Mouse (Mus musculus): Measurements from ENCODE around the gene Ciita. TPM values are rescaled to one million over a fixed set of nuclear protein-coding genes. Genes with fewer than 3 reads are reported as not detected.
A peak's percentile ranks its signal among the peaks of the same experiment; 100 is the strongest.

Ciita gene
- total RNA-seq (2021) = under 1 TPM in 1 of 2 experiments, not detected in 1; 0.18 TPM
- long read RNA-seq, experiment 1 = 0 reads
- long read RNA-seq, experiment 2 = 0 reads

DNA sequence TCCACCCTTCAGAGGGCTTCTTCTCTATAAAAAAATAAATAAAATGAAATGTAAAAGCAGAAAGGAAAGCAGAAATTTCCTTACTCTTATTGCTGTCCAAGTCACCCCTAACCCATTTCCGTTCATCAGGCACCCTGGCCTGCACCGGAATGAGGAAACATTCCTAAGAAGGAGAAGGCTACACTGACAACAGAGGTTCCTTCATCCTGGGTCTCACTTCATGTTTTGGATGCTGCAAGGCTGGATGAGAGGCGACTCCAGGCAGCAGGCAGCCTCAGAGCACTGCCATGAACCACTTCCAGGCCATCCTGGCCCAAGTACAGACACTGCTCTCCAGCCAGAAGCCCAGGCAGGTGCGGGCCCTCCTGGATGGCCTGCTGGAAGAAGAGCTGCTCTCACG is at the start of gene Ciita:
Ciita (plus strand) TSS at position 203 of the 400 bp plus-strand sequence.
- H3K27ac ChIP-seq = no peak within 1 kb of the TSS
- intact Hi-C loops (cut with DNase I) = no loop called here
- no peak within 1 kb of the TSS for H3K4me3 ChIP-seq
- DNase-seq (ENCODE audit: extremely low spot score in 1 of 2, low spot score in 2 of 2) = no peak
- no peak for TF ChIP-seq CTCF (IDR thresholded peaks at IDR 0.05)

DNA sequence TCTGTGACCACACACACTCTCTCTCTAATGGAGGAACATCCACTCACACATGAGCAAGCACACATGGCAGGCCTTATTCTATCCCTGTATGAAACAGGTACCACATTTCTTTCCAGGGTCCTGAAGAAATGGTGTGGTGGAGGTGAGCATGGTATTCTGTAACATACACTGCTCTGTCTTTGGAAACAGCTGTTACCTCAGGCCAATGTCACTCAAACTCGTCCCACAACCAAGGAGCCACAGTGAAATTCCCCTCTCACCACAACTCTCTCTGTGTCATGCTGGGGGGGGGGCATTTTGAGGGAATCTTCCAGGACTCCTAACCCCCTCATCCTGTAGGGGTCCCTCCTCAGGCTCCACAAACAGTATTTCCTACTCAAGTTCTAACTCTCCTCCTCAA is 47.9 kb upstream of the Ciita start:
- DNase-seq (ENCODE audit: extremely low spot score in 1 of 2, low spot score in 2 of 2) = no peak
- Histone ChIP-seq H3K27ac (no peak overlapping the region), H3K4me3 (no peak overlapping the region)
- TF ChIP-seq CTCF (IDR thresholded peaks at IDR 0.05) = no peak
- intact Hi-C loops (cut with DNase I) = no loop called here

DNA sequence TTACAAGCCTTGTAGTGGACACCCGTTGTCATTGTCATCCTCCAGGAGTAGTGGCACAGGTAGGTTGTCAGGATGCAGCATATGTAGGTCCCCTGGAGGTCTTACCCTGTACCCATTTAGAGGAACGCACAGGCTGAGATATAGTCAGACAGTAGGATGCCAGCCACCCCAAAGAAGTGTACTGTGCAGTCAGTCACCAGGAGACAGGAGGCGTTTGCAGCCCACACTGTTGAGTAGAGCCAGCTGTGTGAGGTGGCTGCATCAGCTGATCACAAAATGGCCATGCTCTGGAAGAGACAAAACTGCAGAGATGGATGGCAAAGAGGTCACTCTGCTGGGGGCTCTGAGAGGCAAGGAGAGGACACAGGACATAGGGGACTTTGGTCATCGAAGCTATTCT is 47.5 kb upstream of the Ciita start:
- no peak for DNase-seq (ENCODE audit: extremely low spot score in 1 of 2, low spot score in 2 of 2)
- H3K4me3 ChIP-seq = no peak overlapping the region
- TF ChIP-seq CTCF (IDR thresholded peaks at IDR 0.05) = no peak
- no peak overlapping the region for H3K27ac ChIP-seq
- intact Hi-C loops (cut with DNase I) = no loop called here

DNA sequence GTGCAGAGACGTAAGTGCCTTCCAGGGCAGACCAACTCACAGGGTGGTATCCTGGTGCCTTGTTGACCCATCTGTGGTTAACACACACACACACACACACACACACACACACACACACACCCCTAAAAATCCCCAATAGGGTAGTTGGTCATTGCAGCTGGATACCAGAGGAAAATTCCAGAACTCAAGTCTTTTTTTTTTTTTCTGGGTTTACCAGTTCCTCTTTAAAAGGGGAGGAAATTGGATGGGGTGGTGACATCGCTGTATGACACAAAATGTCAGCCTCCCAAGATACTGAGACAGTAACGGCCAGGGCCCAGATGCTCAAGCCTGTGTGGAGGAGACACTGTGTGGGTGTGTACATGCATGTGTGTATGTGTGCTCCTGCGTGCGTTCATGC is 46.5 kb upstream of the Ciita start:
- H3K27ac ChIP-seq = no peak overlapping the region
- intact Hi-C loops (cut with DNase I) = no loop called here
- DNase-seq (ENCODE audit: extremely low spot score in 1 of 2, low spot score in 2 of 2) = no peak

DNA sequence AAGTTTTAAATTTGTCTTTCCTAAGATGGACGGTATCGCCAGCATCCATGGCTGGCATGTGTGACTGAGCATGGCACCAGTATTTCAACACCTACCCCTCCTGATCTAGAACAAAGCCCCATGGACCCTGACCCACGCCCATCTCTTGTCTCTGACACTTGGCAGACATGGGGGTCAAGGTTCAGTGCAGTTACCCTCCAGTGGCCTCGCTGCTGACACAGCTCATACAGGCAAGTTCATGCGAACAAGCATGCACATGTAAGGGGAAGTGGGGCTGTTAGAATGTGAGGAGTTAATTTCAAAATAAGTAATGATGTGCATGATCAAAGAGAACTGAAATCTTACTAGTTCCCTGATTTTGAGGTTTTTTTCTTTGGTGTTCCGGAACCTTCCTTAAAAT is 43.7 kb upstream of the Ciita start:
- no peak overlapping the region for H3K4me3 ChIP-seq
- H3K27ac ChIP-seq = no peak overlapping the region
- intact Hi-C loops (cut with DNase I) = no loop called here
- TF ChIP-seq CTCF (IDR thresholded peaks at IDR 0.05) = no peak
- DNase-seq (ENCODE audit: extremely low spot score in 1 of 2, low spot score in 2 of 2) = no peak

More for the DNA sequence above, 46.5 kb upstream of the Ciita start:
- no peak for TF ChIP-seq CTCF (IDR thresholded peaks at IDR 0.05)
- H3K4me3 ChIP-seq = no peak overlapping the region

DNA sequence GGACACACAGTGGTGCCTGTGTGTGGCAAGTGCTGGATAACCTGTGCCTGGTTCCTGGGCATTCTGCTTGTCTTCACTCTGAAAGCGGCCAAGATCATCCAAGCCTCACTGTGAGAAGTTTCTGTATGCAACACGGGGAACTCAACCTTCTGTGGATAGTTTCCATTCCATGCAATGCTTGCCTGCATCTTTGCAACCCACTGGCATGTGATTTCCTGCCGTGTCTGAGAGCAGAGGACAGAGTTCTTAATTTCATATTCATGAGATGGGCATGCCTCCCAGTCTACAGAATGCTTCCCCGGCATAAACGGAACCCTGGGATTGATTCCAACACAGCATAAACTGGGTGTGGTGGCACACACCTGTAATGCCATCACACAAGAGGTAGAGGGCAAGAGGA is 41.8 kb upstream of the Ciita start:
- H3K27ac ChIP-seq = no peak overlapping the region
- no peak for DNase-seq (ENCODE audit: extremely low spot score in 1 of 2, low spot score in 2 of 2)
- TF ChIP-seq CTCF (IDR thresholded peaks at IDR 0.05) = no peak
- intact Hi-C loops (cut with DNase I) = no loop called here
- H3K4me3 ChIP-seq = no peak overlapping the region

DNA sequence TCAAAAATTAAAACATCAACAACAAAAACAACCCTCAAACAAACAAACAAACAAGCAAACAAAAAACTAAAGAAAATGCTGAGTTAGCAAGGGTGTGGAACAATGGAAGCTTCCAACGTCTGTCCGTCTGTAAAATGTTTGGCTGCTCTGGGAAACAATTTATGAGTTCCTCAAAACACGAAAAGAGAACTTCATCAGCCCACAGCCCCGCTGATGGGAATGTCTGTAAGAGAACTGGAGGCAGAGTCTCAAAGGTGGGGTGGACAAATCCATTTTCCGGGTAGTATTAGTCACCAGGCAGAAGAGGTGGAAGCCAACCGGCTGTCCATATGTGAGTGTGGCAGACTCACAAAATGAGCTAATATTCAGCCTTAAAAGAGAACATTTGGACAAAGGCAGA is 38.5 kb upstream of the Ciita start:
- intact Hi-C loops (cut with DNase I) = no loop called here
- H3K4me3 ChIP-seq = no peak overlapping the region
- DNase-seq (ENCODE audit: extremely low spot score in 1 of 2, low spot score in 2 of 2) = no peak
- TF ChIP-seq CTCF (IDR thresholded peaks at IDR 0.05) = no peak
- no peak overlapping the region for H3K27ac ChIP-seq

DNA sequence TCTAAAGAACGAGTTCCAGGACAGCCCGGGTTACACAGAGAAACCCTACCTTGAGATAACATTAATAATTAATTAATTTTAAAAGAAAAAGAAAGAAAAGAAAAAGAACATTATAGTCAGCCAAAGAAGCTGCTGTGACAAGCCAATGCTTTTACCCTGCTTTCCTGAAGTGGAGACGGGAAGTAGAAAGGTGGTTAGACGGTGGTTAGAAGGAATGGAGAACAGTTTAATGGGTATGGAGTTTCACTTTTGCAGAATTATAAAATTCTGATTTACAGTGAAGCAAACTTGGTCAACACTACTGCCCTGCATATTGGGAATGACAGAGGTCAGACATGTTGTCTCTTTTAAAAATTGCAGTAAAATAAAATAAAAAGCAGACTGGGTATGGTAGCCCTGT is 38.1 kb upstream of the Ciita start:
- DNase-seq (ENCODE audit: extremely low spot score in 1 of 2, low spot score in 2 of 2) = no peak
- intact Hi-C loops (cut with DNase I) = no loop called here
- TF ChIP-seq CTCF (IDR thresholded peaks at IDR 0.05) = no peak
- Histone ChIP-seq H3K27ac (no peak overlapping the region), H3K4me3 (no peak overlapping the region)

DNA sequence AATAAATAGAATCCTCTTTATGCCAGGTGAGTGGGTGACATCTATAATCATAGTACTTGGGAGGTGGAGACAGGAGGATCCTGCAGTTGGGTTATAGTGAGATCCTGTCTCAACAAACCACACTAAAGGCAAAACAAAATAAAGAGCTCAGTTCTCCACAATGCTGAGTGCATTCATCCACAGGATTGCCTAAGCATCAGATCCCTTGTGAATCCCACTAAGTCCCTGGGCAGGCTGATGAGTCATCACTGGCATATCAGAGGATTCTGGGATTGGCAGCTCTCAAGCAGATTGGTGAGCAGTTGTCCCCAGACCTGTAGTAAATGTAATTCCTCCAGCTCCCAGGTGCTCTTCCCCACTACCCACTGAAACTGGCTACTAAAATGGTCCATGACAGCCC is 36.1 kb upstream of the Ciita start:
- intact Hi-C loops (cut with DNase I) = no loop called here
- Histone ChIP-seq H3K27ac (no peak overlapping the region), H3K4me3 (no peak overlapping the region)
- TF ChIP-seq CTCF (IDR thresholded peaks at IDR 0.05) = no peak
- DNase-seq (ENCODE audit: extremely low spot score in 1 of 2, low spot score in 2 of 2) = no peak

DNA sequence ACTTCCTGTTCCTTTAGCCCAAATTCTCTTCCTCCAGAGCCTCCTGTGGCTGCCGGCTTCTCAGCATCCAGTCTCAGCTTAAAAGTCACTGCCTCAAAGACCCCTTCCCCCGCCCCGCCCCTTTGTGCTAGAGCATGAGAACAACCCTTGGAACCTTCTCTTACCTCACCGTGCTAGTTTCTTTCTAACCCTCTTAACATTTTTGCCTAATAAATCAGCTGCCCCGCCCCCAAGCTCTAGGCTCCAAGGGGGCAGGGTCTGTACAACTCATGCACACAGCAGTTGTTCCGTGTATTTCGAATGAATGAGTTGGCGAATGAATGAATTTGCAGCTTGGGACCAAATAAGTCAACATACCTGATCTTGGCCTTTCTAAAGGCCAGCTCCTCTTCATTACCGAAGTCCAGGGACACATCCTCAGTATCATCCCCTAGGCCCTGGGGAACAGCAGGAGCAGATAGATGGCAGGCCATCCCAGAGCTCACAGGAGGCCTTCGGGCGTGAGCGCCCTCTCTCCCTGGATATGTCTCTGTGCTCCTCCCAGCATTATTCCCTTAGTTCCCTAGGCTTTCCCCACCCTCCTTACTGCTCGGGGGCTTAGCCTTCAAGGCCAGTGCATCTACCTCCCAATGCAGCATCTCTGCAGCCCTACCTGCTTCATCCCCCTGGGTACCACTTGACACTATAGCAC is 33.1 kb upstream of the Ciita start:
- DNase-seq (ENCODE audit: extremely low spot score in 1 of 2, low spot score in 2 of 2) = peak in 1 of 2 experiments; percentile 24
- peak overlapping the region; percentile 75 for H3K27ac ChIP-seq
- peak overlapping the region; percentile 68 for H3K4me3 ChIP-seq
- TF ChIP-seq CTCF (IDR thresholded peaks at IDR 0.05) = no peak; the same call in 1 of the 2 replicates
- intact Hi-C loops (cut with DNase I) = no loop called here

DNA sequence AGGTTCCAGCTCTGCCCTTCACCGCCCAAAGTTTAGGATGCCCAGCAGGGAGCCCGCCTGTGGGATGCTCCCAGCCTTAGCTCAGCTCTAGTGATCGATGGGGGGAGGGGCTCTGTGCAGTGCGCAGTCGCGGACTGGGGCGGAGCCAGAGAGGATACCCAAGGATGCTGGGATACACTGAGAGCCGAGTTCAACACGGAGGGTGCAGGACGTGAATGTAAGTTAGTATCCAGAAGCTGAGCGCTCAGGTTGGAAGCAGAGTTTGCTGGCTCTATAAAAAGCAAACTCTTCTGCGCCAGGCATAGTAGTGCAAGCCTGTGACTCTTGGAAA is 32.6 kb upstream of the Ciita start, which contains the start of gene Tvp23a:
Tvp23a (minus strand) TSS at position 99 of the 331 bp plus-strand sequence.
- intact Hi-C loops (cut with DNase I) = no loop called here
- TF ChIP-seq CTCF (IDR thresholded peaks at IDR 0.05) = no peak; the same call in 1 of the 2 replicates
- peak; percentile 86 for DNase-seq (ENCODE audit: extremely low spot score in 1 of 2, low spot score in 2 of 2)

DNA sequence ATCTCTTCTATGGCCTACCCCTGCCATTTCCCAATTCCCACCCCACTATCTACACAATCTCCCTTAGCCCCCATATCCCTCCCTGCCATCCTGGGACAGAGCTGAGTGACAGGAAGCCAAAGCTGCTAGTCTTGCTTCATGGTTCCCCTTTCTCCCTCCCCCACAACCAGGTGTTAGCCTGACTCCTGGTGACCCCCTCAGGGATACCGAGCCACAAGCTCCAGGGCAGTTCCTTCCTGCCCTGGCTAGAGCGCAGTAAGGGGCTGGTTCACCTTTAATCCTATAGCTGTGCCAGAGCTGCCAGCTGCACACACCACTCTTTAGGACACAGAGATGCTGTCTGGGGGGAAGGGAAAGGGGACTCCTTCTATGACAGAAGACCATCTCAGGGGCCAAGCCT is 32.1 kb upstream of the Ciita start:
- TF ChIP-seq CTCF (IDR thresholded peaks at IDR 0.05) = no peak
- peak overlapping the region; percentile 75 for H3K27ac ChIP-seq
- DNase-seq (ENCODE audit: extremely low spot score in 1 of 2, low spot score in 2 of 2) = no peak
- intact Hi-C loops (cut with DNase I) = no loop called here
- peak overlapping the region; percentile 68 for H3K4me3 ChIP-seq

More for the DNA sequence above, 32.6 kb upstream of the Ciita start, which contains the start of gene Tvp23a:
- peak within 1 kb of the TSS; percentile 75 for H3K27ac ChIP-seq
- H3K4me3 ChIP-seq = peak within 1 kb of the TSS; percentile 68

DNA sequence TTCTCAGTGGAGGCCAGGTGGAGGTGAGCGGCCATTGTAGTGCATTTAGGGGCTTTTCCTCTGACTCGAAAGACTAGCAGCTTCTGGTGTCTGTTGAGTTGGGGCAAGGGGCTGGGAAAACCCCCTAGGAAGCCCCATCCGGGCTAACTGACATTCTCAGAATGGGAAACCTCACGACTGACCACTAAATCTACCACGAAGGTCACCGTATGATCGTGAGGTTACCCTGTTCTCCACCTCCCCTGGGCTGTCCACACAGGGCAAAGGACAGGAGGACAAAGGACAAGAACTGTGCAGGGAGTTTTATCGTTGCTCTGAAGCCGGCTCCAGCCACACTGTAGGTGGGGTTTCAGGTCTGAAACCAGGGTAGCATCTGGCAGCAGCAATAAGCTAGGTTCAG is 30.9 kb upstream of the Ciita start:
- no peak for DNase-seq (ENCODE audit: extremely low spot score in 1 of 2, low spot score in 2 of 2)
- H3K27ac ChIP-seq = no peak overlapping the region
- no peak overlapping the region for H3K4me3 ChIP-seq
- TF ChIP-seq CTCF (IDR thresholded peaks at IDR 0.05) = no peak
- intact Hi-C loops (cut with DNase I) = no loop called here

Measured in left cerebral cortex, adult 2 months (tissue).